Mouse (Mus musculus) hindbrain, embryonic 12.5 days (tissue): Measurements from ENCODE around the gene Cep44. TPM values are rescaled to one million over a fixed set of nuclear protein-coding genes. Genes with fewer than 3 reads are reported as not detected.
A peak's percentile ranks its signal among the peaks of the same experiment; 100 is the strongest.

Experiments
- ATAC-seq: fragments of 200-750 bp; cut with Nextera tagmentation; 2 replicates; pipeline ENCODE4 v1.8.0; 2017; ENCODE audit warnings: moderate TSS enrichment; ENCODE audit not compliant: low FRiP score
- H3K27ac ChIP-seq: fragments of 300-500 bp; sonication (generic); 2 replicates; pipeline ENCODE4 v1.5.1; 2016; ENCODE audit warnings: mild to moderate bottlenecking
- H3K27me3 ChIP-seq: fragments of 300-500 bp; sonication (generic); 2 replicates; pipeline ENCODE4 v1.6.1; 2016; ENCODE audit warnings: mild to moderate bottlenecking
- H3K36me3 ChIP-seq: fragments of 300-500 bp; sonication (generic); 2 replicates; pipeline ENCODE4 v1.6.1; 2016; ENCODE audit warnings: mild to moderate bottlenecking
- H3K4me1 ChIP-seq: fragments of 300-500 bp; sonication (generic); 2 replicates; pipeline ENCODE4 v1.6.1; 2016
- H3K4me2 ChIP-seq: fragments of 300-500 bp; sonication (generic); replicated peaks from 2 replicates; pipeline ENCODE4 v1.6.1; 2016; ENCODE audit warnings: mild to moderate bottlenecking
- H3K4me3 ChIP-seq: fragments of 300-500 bp; sonication (generic); 2 replicates; pipeline ENCODE4 v1.5.1; 2016; ENCODE audit warnings: mild to moderate bottlenecking
- H3K9ac ChIP-seq: fragments of 300-500 bp; sonication (generic); 2 replicates; pipeline ENCODE4 v1.6.1; 2016; ENCODE audit warnings: mild to moderate bottlenecking, moderate library complexity
- H3K9me3 ChIP-seq: fragments of 300-500 bp; sonication (generic); replicated peaks from 2 replicates; pipeline ENCODE4 v1.6.1; 2016; ENCODE audit warnings: mild to moderate bottlenecking
- WGBS: fragments of 180-500 bp; shearing (Covaris S2); methylation state at CpG from one replicate; pipeline ENCODE4 v1.1.7; 2016; 5-methylcytosine and 5-hydroxymethylcytosine counted together
- polyA plus RNA-seq: library from polyadenylated mRNA; unstranded; fragments of >200 nt; fragmentation: Nextera tagmentation; extraction: Ambion mirVana; gene quantifications from 2 replicates; pipeline ENCODE4 v1.2.1, GENCODE M21; 2016

The Cep44 gene
- polyA plus RNA-seq, 1 experiment from 2014 or later = 32.9 TPM

GRCm38 (mm10) chr8:56540706-56541105, 10.1 kb downstream of the Cep44 start:
- Histone ChIP-seq H3K27ac (no peak overlapping the region), H3K27me3 (no peaks in the 10 kb centered on the region), H3K4me2 (no peak overlapping the region), H3K4me3 (no peak overlapping the region), H3K9me3 (no peaks in the 10 kb centered on the region), H3K9ac (no peak overlapping the region), H3K36me3 (peaks cover 39% of the 10 kb centered on the region), H3K4me1 (no peaks in the 10 kb centered on the region)
- ATAC-seq = no peak
- 87% methylated on average over 7 of the region's 7 CpGs for WGBS

DNA sequence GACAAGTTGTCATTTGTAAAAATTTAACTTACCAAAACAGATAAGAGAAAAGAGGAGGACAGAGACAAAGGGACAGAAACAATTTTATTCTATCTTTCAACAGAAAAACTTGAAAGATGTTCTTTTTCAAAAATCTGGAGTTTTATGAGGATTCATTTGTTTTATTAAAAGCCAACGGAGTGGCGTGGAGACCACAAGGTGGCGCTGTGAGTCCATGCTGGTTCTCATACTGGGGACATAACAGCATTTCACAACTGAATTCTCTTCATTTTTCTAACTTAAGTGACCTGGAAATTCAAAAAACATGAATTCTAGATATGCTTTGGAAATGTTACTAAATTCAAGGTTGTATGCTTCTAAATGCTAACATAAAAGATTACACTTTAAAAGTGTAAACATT, 20.5 kb downstream of the Cep44 start:
- Histone ChIP-seq H3K36me3 (0 out of 2 replicates have a peak, but pooled peaks cover 4% of the 10 kb centered on the region), H3K27me3 (no peaks in the 10 kb centered on the region), H3K4me3 (no peak overlapping the region), H3K9ac (no peak overlapping the region), H3K4me2 (no peak overlapping the region), H3K27ac (no peak overlapping the region), H3K4me1 (no peaks in the 10 kb centered on the region), H3K9me3 (no peaks in the 10 kb centered on the region)
- no peak for ATAC-seq
- WGBS = 6% methylated on average over 3 of the region's 3 CpGs

- no peaks in the 10 kb centered on the region for H3K9me3 ChIP-seq
- no peaks in the 10 kb centered on the region for H3K27me3 ChIP-seq
- H3K36me3 ChIP-seq = 0 out of 2 replicates have a peak, but pooled peaks cover 4% of the 10 kb centered on the region
- no peak overlapping the region for H3K4me2 ChIP-seq
- ATAC-seq = no peak
- no peak overlapping the region for H3K9ac ChIP-seq
- no peaks in the 10 kb centered on the region for H3K4me1 ChIP-seq
- H3K27ac ChIP-seq = no peak overlapping the region
- H3K4me3 ChIP-seq = no peak overlapping the region
- 88% methylated on average over 6 of the region's 6 CpGs for WGBS
Measured at GRCm38 (mm10) chr8:56528869-56529268, 22.0 kb downstream of the Cep44 start.

DNA sequence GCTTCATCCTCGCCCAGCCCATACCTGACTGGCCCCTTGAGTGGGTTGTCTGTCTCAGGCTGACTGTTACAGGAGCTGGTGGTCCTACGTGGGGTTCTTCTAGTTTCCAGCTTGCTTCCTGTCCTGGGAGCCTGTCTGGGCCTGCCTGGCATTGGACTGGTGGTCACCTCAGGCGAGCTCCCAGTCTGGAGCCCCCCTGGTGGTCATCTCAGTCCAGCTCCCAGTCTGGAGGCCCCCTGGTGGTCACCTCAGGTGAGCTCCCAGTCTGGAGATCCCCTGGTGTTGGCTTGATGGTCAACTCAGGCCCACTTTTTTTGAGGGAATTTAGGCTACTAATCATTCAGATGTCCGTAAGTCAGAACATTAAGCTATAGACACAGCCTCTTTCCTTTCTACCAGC, 29.8 kb downstream of the Cep44 start:
- Histone ChIP-seq H3K9me3 (no peaks in the 10 kb centered on the region), H3K4me3 (no peak overlapping the region), H3K36me3 (no peaks in the 10 kb centered on the region), H3K27me3 (no peaks in the 10 kb centered on the region), H3K9ac (no peak overlapping the region), H3K4me2 (no peak overlapping the region), H3K27ac (no peak overlapping the region), H3K4me1 (no peaks in the 10 kb centered on the region)
- no peak; the same call in 1 of the 2 replicates for ATAC-seq
- WGBS = 79% methylated on average over 4 of the region's 4 CpGs

DNA sequence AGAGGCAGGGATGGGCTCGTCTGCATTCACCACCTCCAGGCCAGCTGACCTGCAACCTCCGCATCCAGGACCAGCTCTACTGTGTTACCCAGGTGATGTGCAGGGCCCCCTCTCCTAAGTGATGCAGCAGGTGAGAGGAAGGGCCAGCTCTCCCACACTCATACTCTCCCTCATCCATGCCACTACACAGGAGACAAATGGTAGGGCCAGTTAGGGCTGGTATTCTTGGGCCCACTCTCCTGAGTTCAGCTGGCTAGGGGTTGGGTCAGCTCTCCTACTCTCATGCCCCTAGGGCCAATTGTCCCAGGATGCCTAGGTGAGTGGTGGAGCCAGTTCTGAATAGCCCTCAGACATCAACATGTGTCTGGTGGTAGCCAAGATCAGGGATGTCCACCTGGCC, 30.6 kb downstream of the Cep44 start:
- Histone ChIP-seq H3K36me3 (no peaks in the 10 kb centered on the region), H3K27me3 (no peaks in the 10 kb centered on the region), H3K9ac (no peak overlapping the region), H3K9me3 (no peaks in the 10 kb centered on the region), H3K4me1 (no peaks in the 10 kb centered on the region), H3K27ac (no peak overlapping the region), H3K4me3 (no peak overlapping the region), H3K4me2 (no peak overlapping the region)
- peak; percentile 16; the same call in 1 of the 2 replicates for ATAC-seq
- 82% methylated on average over 2 of the region's 2 CpGs for whole genome bisulfite sequencing

GRCm38 (mm10) chr8:56518848-56519247, 32.0 kb downstream of the Cep44 start:
- Histone ChIP-seq H3K36me3 (no peaks in the 10 kb centered on the region), H3K27me3 (no peaks in the 10 kb centered on the region), H3K4me1 (no peaks in the 10 kb centered on the region), H3K9me3 (no peaks in the 10 kb centered on the region), H3K27ac (no peak overlapping the region), H3K4me3 (no peak overlapping the region), H3K4me2 (no peak overlapping the region), H3K9ac (no peak overlapping the region)
- WGBS = 81% methylated on average over 6 of the region's 6 CpGs
- no peak for ATAC-seq

DNA sequence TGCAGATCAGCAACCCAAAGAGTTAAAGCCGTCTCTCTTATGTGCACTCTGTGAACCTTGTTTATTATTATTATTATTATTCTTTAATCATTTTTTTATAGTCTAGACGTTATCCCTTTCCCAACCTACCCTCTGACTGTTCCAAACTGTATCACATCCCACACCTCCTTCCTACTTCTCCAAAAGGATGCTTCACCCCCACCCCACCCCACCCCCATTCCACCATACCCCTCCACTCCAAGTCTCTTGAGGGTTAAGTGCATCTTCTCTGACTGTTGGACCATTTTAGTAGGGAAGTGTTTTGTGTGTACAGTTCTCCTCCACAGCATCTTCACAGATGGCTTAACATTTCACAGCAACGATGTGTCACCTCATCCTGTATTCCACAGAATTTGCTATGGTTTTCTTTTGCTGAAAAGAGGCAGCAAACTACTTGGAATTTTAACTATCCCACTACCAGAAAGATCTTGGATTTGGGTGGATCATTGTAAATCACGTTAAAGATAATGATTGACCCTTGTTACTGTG, 41.8 kb downstream of the Cep44 start:
- H3K4me2 ChIP-seq = no peak overlapping the region
- H3K27ac ChIP-seq = no peak overlapping the region
- ATAC-seq = no peak
- H3K4me3 ChIP-seq = no peak overlapping the region
- WGBS = 74% methylated on average over 4 of the region's 4 CpGs
- H3K4me1 ChIP-seq = no peaks in the 10 kb centered on the region
- H3K36me3 ChIP-seq = no peaks in the 10 kb centered on the region
- H3K9me3 ChIP-seq = no peaks in the 10 kb centered on the region
- H3K27me3 ChIP-seq = no peaks in the 10 kb centered on the region
- H3K9ac ChIP-seq = no peak overlapping the region

- no peaks in the 10 kb centered on the region for H3K27me3 ChIP-seq
- H3K4me3 ChIP-seq = no peak overlapping the region
- ATAC-seq = no peak
- no peak overlapping the region for H3K9ac ChIP-seq
- 69% methylated on average over 3 of the region's 3 CpGs for WGBS
- no peak overlapping the region for H3K27ac ChIP-seq
- no peak overlapping the region for H3K4me2 ChIP-seq
- H3K36me3 ChIP-seq = no peaks in the 10 kb centered on the region
- no peaks in the 10 kb centered on the region for H3K4me1 ChIP-seq
- no peaks in the 10 kb centered on the region for H3K9me3 ChIP-seq
Measured at GRCm38 (mm10) chr8:56508318-56508951, 42.4 kb downstream of the Cep44 start.

DNA sequence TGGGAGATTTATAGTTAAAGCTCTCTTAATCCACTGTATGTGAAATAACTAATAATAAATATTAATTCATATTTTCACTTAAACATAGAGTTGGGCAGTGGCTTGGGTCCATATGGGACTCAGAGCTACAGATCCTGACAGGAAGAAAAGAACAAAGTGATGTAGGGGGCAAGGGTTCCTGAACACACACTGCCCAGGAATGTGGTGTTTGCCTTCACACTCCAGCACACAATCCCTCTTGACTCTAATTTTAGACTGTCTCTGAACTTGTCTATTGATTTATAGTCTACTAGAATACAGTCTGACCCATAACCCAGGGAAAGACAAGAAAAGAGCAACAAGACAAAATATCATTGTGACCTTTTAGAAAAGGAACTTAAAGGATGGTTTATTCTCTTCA, 48.9 kb downstream of the Cep44 start:
- H3K4me3 ChIP-seq = no peak overlapping the region
- H3K27me3 ChIP-seq = no peaks in the 10 kb centered on the region
- H3K9ac ChIP-seq = no peak overlapping the region
- ATAC-seq = no peak
- no peak overlapping the region for H3K4me2 ChIP-seq
- H3K4me1 ChIP-seq = no peaks in the 10 kb centered on the region
- no peaks in the 10 kb centered on the region for H3K9me3 ChIP-seq
- H3K27ac ChIP-seq = no peak overlapping the region
- no peaks in the 10 kb centered on the region for H3K36me3 ChIP-seq

DNA sequence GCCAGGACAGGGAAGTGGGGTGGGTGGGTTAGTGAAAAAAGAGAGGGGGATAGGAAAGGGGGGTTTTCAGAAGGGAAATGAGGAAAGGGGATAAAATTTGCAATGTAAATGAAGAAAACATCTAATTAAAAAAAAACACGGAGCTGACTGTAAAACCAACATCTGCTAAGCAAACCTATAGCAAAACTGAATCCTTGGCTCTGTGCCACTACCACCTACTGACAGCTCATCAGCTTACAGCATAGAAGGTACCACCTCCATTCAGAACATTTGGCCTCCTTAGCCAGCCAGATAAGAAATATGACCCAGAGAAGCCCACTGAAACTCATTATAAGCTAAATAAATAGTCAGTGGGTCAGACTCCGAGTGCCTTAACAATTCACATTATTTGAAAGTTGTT, 61.4 kb downstream of the Cep44 start:
- Histone ChIP-seq H3K4me2 (no peak overlapping the region), H3K9ac (no peak overlapping the region), H3K27me3 (no peaks in the 10 kb centered on the region), H3K9me3 (no peaks in the 10 kb centered on the region), H3K4me1 (no peaks in the 10 kb centered on the region), H3K36me3 (no peaks in the 10 kb centered on the region), H3K27ac (no peak overlapping the region), H3K4me3 (no peak overlapping the region)
- 47% methylated on average over 2 of the region's 2 CpGs for WGBS
- no peak for ATAC-seq

DNA sequence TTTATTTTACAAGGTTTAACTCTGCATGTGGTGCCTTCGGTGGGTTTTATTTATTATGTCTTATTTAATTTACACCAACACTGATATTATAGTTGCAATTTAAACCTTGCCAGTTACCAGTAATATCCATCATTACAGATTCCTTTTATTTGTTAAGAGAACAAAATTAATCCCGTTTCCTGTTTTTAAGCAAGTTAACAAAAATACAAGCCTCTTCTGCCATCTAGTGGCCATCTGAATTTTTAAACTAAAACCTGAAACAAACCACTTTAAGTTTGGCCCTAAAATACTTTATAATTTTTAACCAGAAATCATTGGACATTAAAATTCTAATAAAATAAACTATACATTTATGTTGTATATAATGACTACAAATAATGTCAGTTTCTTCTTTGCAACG, 64.8 kb downstream of the Cep44 start:
- Histone ChIP-seq H3K27ac (no peak overlapping the region), H3K4me1 (no peaks in the 10 kb centered on the region)
- ATAC-seq = no peak

More for the DNA sequence above, 64.8 kb downstream of the Cep44 start:
- WGBS = 43% methylated on average over 3 of the region's 3 CpGs
- Histone ChIP-seq H3K27me3 (no peaks in the 10 kb centered on the region), H3K9me3 (no peaks in the 10 kb centered on the region), H3K9ac (no peak overlapping the region), H3K4me2 (no peak overlapping the region), H3K36me3 (no peaks in the 10 kb centered on the region), H3K4me3 (no peak overlapping the region)
